Mouse (Mus musculus): Measurements from ENCODE around the gene Creb3l1.

Gene Creb3l1

DNA sequence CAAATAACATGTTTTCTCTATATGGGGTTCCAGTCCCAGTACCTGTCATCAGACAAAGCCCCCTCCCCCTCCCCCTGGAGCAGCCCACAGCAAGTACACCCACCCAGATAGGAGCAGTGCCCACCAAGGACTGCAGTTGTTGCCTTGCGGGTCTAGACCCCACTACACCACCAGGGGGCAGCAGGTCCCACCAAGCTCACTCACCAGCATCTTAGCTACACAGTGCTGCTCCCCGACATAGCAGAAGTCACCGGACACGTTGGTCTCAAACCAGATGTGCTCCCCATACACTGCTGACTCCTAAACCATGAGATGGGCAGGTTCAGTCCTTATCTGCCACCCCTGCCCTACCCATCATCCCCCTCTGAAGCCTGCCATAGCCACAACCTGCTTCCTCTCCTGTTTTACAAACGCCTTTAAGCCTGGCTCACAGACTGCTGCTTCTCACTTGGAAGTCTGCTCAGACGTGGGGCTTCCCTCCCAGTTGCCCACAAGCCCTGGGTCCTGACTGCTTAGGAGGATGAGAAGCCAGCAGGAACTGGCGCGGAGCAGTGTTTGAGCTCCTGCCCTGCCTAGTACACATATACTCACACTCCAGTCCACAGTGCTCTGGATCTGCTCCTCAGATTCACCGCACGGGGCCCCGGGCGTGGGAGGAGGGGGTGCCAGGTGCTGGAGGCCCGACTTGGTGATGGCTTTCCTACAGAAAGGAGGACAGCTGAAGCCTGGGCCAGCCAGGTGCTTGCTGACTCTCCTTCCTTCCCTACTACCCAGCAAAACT is 79.9 kb downstream of the Creb3l1 start:
- WGBS, result 29% methylated on average over 13 of the region's 13 CpGs

DNA sequence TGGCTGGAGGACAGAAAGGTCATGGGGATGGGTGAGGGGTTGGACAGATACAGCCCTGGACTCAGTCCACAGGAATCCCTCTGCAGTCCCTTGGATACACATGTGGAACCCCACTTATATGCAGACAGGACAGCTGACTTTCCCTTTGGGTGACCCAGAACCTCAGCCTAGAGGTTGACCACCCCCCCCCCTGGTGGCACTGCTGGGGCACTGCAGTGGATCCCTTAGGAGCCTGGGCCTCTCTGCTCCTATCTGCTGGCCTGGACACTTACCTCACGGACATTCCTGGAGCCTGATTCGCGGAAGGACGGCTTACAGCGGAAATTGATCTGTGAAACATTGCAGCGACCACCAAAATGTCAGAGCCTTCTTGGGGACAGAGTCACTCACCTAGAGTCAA is 81.9 kb downstream of the Creb3l1 start:
- WGBS, result 86% methylated on average over 6 of the region's 6 CpGs

DNA sequence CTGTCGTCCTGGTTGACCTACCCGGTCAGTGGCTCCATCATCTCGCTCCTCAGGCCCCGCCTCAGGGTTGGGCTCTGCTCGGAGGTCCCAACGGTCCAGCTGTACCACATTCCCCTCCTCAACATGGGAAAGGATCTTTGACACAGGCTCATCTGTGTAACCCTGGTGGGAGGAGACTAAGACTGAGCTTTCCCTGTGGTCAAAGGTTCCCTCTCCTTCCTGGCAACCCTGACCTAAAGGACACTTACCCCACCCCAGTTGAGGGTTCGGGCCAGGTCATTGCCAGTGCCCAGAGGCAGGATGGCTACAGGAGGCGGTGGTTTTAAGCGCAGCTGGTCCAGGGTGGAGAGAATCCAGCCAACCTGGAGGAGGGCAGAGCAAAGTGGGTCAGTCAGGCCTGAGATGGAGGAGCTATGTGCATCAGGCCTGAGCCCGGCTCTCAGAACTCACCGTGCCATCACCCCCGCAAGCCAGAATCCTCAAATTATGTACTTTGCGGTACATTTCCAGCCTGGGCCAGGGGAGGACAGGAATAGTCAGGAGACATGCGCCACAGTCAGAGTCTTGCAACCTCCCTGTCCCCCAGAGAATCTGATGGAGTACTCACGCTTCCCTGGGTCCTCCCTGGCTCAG is 84.9 kb downstream of the Creb3l1 start:
- WGBS, result 73% methylated on average over 15 of the region's 15 CpGs

DNA sequence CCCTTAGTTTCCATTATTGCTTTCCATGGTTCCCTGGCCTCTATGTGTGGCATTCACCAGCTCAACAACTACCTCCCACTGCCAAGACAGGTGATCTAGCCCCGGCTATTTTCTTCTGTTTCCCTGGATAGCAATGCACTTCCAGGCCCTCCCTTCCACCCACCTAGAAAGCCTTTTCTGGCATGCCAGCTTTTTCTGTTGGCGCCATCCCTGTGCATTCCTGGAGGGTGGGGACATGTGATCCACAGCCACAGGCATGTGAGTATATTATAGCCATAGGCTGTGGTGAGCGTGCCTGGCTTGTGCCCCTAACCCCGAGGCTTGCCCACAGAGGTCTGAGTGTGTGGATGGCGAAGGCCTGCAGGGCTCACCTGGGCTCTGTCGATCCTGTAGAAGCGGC is 88.1 kb downstream of the Creb3l1 start:
- 51% methylated on average over 7 of the region's 7 CpGs for WGBS

DNA sequence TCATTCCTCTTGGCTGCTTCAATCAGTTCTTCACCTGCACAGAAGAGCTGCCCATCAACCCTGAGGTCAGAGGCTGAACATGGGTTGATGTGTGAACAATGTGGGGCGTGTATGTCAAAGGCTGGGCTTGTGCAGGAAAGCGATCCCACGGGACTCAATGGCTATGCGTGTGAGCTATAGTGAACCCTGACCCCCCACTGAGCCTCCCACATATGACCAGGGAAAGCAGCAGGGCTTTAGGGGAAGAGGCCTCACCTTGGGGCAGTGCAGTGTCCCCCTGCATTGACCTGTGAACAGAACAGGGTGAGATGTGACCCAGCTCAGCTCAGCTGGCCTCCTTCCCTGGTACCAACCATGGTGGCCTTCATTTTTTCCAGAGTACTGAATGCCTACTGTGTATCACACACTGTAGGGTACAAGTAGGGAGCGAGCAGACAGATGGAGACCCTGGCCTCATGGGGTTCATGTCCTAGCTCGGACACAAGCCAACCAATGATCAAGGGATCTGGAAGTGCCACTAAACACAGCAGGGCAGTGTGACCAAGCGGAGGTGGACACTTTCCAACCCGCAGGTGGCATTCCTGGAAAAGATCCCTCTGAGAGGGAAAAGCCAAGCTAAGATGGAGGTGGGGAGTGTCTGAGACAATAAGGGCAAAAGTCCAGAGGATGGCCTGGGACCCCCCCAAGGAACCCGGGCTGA is 89.3 kb downstream of the Creb3l1 start:
- WGBS, result 70% methylated on average over 9 of the region's 9 CpGs

DNA sequence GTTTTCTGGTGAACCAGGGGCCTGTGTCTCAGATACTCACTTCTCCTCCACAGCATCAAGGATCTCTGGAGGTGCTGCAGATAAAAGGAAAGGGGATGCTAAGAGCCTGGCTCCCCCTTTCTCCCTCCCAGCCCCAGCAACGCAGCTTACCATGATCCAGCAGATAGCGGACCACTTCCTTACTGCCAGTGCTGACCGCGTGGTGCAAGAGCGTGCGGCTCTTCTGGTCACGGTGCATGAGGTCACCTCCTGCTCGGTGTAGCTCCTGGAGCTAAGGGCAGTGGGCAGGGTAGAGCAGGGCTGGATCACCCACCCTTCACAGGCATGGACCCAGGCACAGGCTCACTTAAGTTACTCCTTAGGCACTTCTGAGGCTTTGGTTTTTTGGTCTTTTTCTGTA is 90.3 kb downstream of the Creb3l1 start:
- 68% methylated on average over 8 of the region's 8 CpGs for WGBS

DNA sequence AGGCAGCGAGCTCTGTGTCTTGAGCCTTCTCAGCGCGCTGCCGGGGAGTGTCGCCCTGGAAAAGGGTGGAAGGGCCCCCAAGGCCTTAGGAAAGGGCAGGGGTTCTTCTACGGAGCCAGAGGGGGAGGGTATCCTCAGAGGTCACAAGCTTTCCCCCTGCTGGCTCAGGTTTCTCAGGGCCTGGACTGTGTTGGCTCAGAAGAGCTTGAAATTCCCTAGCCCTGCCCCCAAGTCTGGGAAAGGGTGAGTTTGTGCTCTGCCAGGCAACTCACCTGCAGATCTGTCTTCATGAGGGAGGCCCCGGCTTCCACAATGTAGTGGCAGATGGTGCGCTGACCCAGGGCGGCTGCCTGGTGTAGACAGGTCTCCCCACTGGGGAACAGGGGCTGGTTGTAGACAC is 90.8 kb downstream of the Creb3l1 start:
- WGBS, result 65% methylated on average over 9 of the region's 9 CpGs

DNA sequence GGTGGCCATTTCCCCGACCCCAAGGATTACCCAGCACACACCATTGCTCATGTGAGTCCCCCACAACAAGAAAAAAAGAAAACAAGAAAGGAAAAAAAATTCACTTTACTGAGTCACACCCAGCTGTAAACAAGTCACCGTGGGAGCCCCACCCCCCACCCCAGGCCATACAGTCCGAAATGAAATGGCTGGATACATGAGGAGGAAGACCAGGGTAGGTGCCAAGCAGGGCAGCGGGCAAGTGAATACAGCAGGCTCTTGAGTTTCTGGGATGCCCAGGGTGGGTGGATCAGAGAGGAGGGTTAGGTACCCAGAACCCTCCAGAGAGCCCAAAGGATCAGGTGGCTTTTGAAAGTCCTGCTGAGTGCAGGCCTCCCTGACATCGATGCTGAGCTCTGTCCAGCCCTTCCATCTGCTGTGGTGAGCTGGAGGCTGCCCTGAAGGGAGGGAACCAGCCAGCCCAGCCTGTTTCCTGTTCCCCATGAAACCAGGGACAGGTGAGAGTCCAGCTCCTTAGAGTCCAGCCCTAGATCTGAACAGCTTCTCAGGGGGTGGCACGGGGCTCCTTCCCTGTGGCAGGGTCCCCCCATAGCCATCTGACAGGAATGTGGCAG is 91.5 kb downstream of the Creb3l1 start:
- WGBS, result 26% methylated on average over 6 of the region's 6 CpGs
